Mouse (Mus musculus) embryonic fibroblast, embryonic 13.5 days (primary cell): ENCODE data around the gene Slc35b4.

Source experiments
- CTCF ChIP-seq: IDR thresholded peaks from 2 replicates; pipeline ENCODE4 v1.5.1; 2011; ENCODE audit warnings: mild to moderate bottlenecking, control low read depth, low read length, moderate library complexity, borderline replicate concordance; ENCODE audit not compliant: insufficient read depth
- POLR2A ChIP-seq: IDR thresholded peaks from 2 replicates; pipeline ENCODE4 v1.6.1; 2011; ENCODE audit warnings: low read depth, mild to moderate bottlenecking, control low read depth, low read length, moderate library complexity

DNA sequence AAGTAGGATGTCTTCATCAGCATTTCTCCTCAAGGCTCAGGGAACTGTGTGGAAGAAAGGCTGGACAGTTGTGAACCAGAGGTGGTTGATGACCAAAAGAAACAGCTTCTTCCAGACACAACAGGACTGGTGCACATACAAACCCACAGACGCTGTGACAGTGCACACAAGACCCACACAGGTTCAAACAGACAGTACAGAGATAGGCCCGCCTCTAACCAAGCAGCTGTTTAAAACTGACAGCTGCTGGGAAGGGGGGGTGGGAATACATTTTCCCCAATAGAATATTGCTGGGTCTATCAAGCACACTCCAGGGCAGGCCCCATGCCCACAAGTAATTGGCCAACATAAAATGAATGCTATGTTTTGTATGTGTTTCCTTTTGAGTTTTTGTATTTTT is 52.5 kb downstream of the Slc35b4 start:
- no peak for TF ChIP-seq POLR2A
- TF ChIP-seq CTCF, result no peak
